Mouse (Mus musculus): ENCODE results near the gene Spint2. TPM values are rescaled to one million over a fixed set of nuclear protein-coding genes. Genes with fewer than 3 reads are reported as not detected.
"Not testable (repeated sequence)": the region's sequence is repeated elsewhere in the genome, so short reads cannot be mapped to it uniquely, and the experiment has no call there.

Spint2 gene
- polyA plus RNA-seq, 1 experiment from 2014 or later = 118 TPM

- H3K4me2 ChIP-seq = peak overlapping the region; percentile 57
These were observed 69.4 kb downstream of the Spint2 start for GRCm38 (mm10) chr7:29212199-29212765.

DNA sequence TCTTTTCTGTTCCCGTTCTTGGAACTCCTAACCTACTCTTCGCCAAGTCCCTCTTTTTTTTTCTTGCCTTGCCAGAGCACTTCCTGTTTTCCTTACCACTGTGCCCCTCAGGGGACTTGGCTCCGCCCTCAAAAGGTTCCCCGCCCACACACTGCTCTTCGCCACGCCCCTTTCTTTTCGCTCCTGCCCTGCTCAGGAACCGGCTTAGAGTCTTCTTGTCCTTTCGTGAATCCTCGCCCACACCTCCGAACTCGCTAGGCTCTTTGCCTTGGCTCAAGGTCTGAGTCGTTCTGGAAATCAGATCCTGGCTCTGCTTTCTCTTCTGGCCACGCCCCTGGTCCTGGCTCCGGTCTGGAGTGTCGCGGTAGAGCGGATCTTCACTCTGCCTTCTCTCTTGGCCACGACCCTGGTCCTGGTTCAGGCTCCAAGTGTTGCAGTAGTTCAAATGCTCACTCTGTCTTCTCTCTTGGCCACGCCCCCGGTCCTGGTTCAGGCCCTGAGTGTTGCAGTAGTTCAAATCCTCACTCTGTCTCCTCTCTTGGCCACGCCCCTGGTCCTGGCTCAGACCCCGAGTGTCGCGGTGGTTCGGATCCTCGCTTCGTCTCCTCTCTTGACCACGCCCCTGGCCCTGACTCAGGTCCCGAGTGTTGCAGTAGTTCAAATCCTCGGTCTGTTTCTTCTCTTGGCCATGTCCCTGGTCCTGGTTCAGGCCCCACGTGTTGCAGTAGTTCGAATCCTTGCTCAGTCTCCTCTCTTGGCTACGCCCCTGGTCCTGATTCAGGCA, 70.1 kb downstream of the Spint2 start:
- 5% methylated on average over 34 of the region's 34 CpGs for WGBS
- peak; percentile 82 for ATAC-seq (ENCODE audit: insufficient number of reproducible peaks, insufficient read depth, low FRiP score, low TSS enrichment, low read depth)
- Histone ChIP-seq H3K9ac (peak overlapping the region; percentile 36; the same call in 1 of the 2 replicates), H3K27me3 (peaks cover 11% of the 10 kb centered on the region), H3K4me3 (peak overlapping the region; percentile 45), H3K9me3 (no peaks in the 10 kb centered on the region), H3K36me3 (no peaks in the 10 kb centered on the region), H3K4me1 (peaks cover 16% of the 10 kb centered on the region; the same call in 1 of the 2 replicates), H3K27ac (peak overlapping the region; percentile 66), H3K4me2 (peak overlapping the region; percentile 57)

More at GRCm38 (mm10) chr7:29212199-29212765, 69.4 kb downstream of the Spint2 start:
- Histone ChIP-seq H3K9ac (no peak overlapping the region), H3K27me3 (peaks cover 11% of the 10 kb centered on the region), H3K4me1 (peaks cover 16% of the 10 kb centered on the region; the same call in 1 of the 2 replicates), H3K27ac (0 out of 2 replicates have a peak overlapping the region, but pooled peaks have one; percentile 66), H3K4me3 (peak overlapping the region; percentile 45), H3K36me3 (no peaks in the 10 kb centered on the region; the same call in 1 of the 2 replicates), H3K9me3 (no peaks in the 10 kb centered on the region)
- WGBS = 14% methylated on average over 26 of the region's 26 CpGs
- ATAC-seq (ENCODE audit: insufficient number of reproducible peaks, insufficient read depth, low FRiP score, low TSS enrichment, low read depth) = no peak

DNA sequence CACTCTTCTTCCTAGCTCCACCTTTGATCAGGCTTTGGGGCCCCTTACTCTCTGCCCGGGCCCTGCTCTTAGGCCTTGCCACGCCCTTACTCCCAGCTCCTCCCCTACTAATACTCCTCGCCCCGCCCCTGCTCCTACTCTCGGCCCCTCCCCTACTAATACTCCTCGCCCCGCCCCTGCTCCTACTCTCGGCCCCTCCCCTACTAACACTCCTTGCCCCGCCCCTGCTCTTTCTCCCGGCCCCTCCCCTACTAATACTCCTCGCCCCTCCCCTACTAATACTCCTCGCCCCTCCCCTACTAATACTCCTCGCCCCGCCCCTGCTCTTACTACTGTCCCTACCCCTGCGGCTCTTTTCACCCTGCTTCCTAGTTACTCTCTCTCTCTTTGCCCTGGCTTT, 70.7 kb downstream of the Spint2 start:
- not testable (repeated sequence) for ATAC-seq (ENCODE audit: insufficient number of reproducible peaks, insufficient read depth, low FRiP score, low TSS enrichment, low read depth); H3K36me3 ChIP-seq; H3K9me3 ChIP-seq
- H3K9ac ChIP-seq = 0 out of 2 replicates have a peak overlapping the region, but pooled peaks have one; percentile 36
- peak overlapping the region; percentile 57 for H3K4me2 ChIP-seq
- peak overlapping the region; percentile 66 for H3K27ac ChIP-seq
- 16% methylated on average over 15 of the region's 15 CpGs for WGBS
- peaks cover 16% of the 10 kb centered on the region; the same call in 1 of the 2 replicates for H3K4me1 ChIP-seq
- peaks cover 11% of the 10 kb centered on the region for H3K27me3 ChIP-seq
- peak overlapping the region; percentile 45 for H3K4me3 ChIP-seq

Other genes with a start within 250 kb of the Spint2 start
- gene Ryr1, start 156.7 kb downstream of the Spint2 start, polyA plus RNA-seq (2015; fragmentation: Nextera tagmentation; extraction: Ambion mirVana) = 2.3 and 3.3 TPM in 2 replicates
- gene Rasgrp4, start 147.1 kb downstream of the Spint2 start, polyA plus RNA-seq (2015; fragmentation: Nextera tagmentation; extraction: Ambion mirVana) = 1.3 and 1.8 TPM in 2 replicates
- 16.0 and 17.6 TPM in 2 replicates for gene Fam98c, start 125.7 kb downstream of the Spint2 start, polyA plus RNA-seq (2015; fragmentation: Nextera tagmentation; extraction: Ambion mirVana)
- gene Ggn, start 111.7 kb downstream of the Spint2 start, polyA plus RNA-seq (2015; fragmentation: Nextera tagmentation; extraction: Ambion mirVana) = 0.51 and 1.3 TPM in 2 replicates
- 4.5 and 4.9 TPM in 2 replicates for gene Spred3, start 111.5 kb downstream of the Spint2 start, polyA plus RNA-seq (2015; fragmentation: Nextera tagmentation; extraction: Ambion mirVana)
- gene Psmd8, start 101.2 kb downstream of the Spint2 start, polyA plus RNA-seq (2015; fragmentation: Nextera tagmentation; extraction: Ambion mirVana) = 252 and 273 TPM in 2 replicates
- 0.72 and 0.74 TPM in 2 replicates for gene Catsperg1, start 67.9 kb downstream of the Spint2 start, polyA plus RNA-seq (2015; fragmentation: Nextera tagmentation; extraction: Ambion mirVana)
- gene Kcnk6, start 49.4 kb downstream of the Spint2 start, polyA plus RNA-seq (2015; fragmentation: Nextera tagmentation; extraction: Ambion mirVana) = 1.4 and 1.8 TPM in 2 replicates
- 110 and 111 TPM in 2 replicates for gene Yif1b, start 43.6 kb downstream of the Spint2 start, polyA plus RNA-seq (2015; fragmentation: Nextera tagmentation; extraction: Ambion mirVana)
- gene 2200002D01Rik, start 33.4 kb downstream of the Spint2 start, polyA plus RNA-seq (2015; fragmentation: Nextera tagmentation; extraction: Ambion mirVana) = 2.2 and 4.4 TPM in 2 replicates
- gene Ppp1r14a, start 7.4 kb upstream of the Spint2 start, polyA plus RNA-seq (2015; fragmentation: Nextera tagmentation; extraction: Ambion mirVana) = 10.1 and 10.5 TPM in 2 replicates
- gene Dpf1, start 22.0 kb upstream of the Spint2 start, polyA plus RNA-seq (2015; fragmentation: Nextera tagmentation; extraction: Ambion mirVana) = 28.4 and 29.9 TPM in 2 replicates
- gene Sipa1l3, start 236.7 kb upstream of the Spint2 start, polyA plus RNA-seq (2015; fragmentation: Nextera tagmentation; extraction: Ambion mirVana) = 21.5 and 23.9 TPM in 2 replicates

Data from embryonic facial prominence, embryonic 13.5 days (tissue).